Mouse (Mus musculus) limb, embryonic 11.5 days (tissue): Measurements from ENCODE around the gene Ffar2. TPM values are rescaled to one million over a fixed set of nuclear protein-coding genes. Genes with fewer than 3 reads are reported as not detected.
A peak's percentile ranks its signal among the peaks of the same experiment; 100 is the strongest.

Experiments used
- ATAC-seq: fragments of 200-750 bp; cut with Nextera tagmentation; 2 replicates; pipeline ENCODE4 v1.8.0; 2017; ENCODE audit warnings: low read depth; ENCODE audit not compliant: insufficient number of reproducible peaks, low FRiP score, low TSS enrichment
- DNase-seq: peaks from one replicate; pipeline ENCODE4 v3.0.0-alpha.2; 2015; ENCODE audit warnings: low spot score
- H3K27ac ChIP-seq: fragments of 300-500 bp; sonication (generic); replicated peaks from 2 replicates; pipeline ENCODE4 v1.5.1; 2014; ENCODE audit warnings: low read depth, mild to moderate bottlenecking, low read length
- H3K27me3 ChIP-seq: fragments of 300-500 bp; sonication (generic); 2 replicates; pipeline ENCODE4 v1.6.1; 2014; ENCODE audit warnings: mild to moderate bottlenecking, low read length, mixed read lengths; ENCODE audit not compliant: control insufficient read depth, insufficient read depth
- H3K36me3 ChIP-seq: fragments of 300-500 bp; sonication (generic); 2 replicates; pipeline ENCODE4 v1.6.1; 2014; ENCODE audit warnings: mild to moderate bottlenecking, low read length, moderate library complexity, mixed read lengths; ENCODE audit not compliant: control insufficient read depth, insufficient read depth
- H3K4me1 ChIP-seq: fragments of 300-500 bp; sonication (generic); 2 replicates; pipeline ENCODE4 v1.6.1; 2014; ENCODE audit warnings: low read length, mixed read lengths; ENCODE audit not compliant: control insufficient read depth, insufficient read depth
- H3K4me2 ChIP-seq: fragments of 300-500 bp; sonication (generic); 2 replicates; pipeline ENCODE4 v1.6.1; 2014; ENCODE audit warnings: low read depth, mild to moderate bottlenecking, moderate library complexity; ENCODE audit not compliant: severe bottlenecking
- H3K4me3 ChIP-seq: fragments of 300-500 bp; sonication (generic); 2 replicates; pipeline ENCODE4 v1.5.1; 2014; ENCODE audit warnings: low read depth, low read length
- H3K9ac ChIP-seq: fragments of 300-500 bp; sonication (generic); 2 replicates; pipeline ENCODE4 v1.6.1; 2014; ENCODE audit warnings: mild to moderate bottlenecking, low read length
- H3K9me3 ChIP-seq: fragments of 300-500 bp; sonication (generic); 2 replicates; pipeline ENCODE4 v1.6.1; 2016; ENCODE audit warnings: low read length; ENCODE audit not compliant: control insufficient read depth
- WGBS: fragments of 180-500 bp; shearing (Covaris S2); extraction: QIAGEN DNeasy Blood & Tissue Kit; methylation state at CpG from one replicate; pipeline ENCODE4 v1.1.7; 2014; 5-methylcytosine and 5-hydroxymethylcytosine counted together
- polyA plus RNA-seq: library from polyadenylated mRNA; unstranded; fragments of >200 nt; fragmentation: Nextera tagmentation; extraction: Ambion mirVana; gene quantifications from 2 replicates; pipeline ENCODE4 v1.2.1, GENCODE M21; 2014

Gene Ffar2
- 0.10 TPM in 1 of 2 replicates, not detected in the other for polyA plus RNA-seq

DNA sequence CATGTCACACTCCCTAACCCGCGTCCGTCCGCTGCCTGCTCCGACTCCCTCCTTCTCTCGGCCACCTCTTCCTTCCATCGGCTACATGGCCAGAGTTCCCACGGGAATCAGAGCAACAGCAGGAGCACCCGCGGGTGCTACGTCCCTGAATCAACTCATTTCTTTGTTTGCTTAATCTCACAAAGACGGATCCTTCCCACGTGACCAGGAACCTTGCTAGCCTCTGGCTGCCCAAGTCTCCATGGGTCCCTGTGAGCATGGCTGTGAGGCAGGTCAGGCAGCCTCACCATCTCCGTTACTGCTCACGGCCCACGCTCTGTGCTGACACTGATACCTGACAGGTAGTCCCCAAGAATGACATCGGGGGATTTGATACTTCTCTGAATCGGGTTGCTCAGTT lies at the start of gene Ffar2:
Gene Ffar2, minus strand, starts transcription at position 101 of the 400 bp plus-strand sequence.
- Histone ChIP-seq H3K4me2 (no peak within 1 kb of the TSS), H3K9ac (no peak within 1 kb of the TSS), H3K27ac (no peak within 1 kb of the TSS)

DNA sequence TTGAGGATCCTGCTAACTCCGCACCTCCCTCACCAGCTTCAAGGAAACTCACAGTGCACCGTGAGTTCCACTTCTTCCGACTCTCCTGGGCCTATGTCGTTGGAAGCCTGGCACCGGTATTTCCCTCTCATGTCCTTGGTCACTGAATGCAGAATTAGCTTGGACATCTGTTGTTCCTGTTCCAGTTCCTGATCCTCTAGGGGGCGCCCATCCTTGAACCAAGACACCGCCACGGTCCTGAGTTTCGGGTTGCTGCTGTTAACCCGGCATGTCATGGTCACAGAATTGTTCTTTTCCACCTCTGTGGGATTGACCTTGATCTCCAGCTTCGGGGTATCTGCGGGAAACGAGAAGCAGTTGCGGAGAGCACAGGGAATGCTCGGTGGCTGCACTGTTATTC lies 49.5 kb upstream of the Ffar2 start:
- H3K9ac ChIP-seq = no peak overlapping the region
- DNase-seq (peak; percentile 81), ATAC-seq (no peak)
- H3K4me3 ChIP-seq = no peak overlapping the region
- no peaks in the 10 kb centered on the region for H3K27me3 ChIP-seq
- H3K4me2 ChIP-seq = peak overlapping the region; percentile 11; the same call in 1 of the 2 replicates
- H3K4me1 ChIP-seq = no peaks in the 10 kb centered on the region
- H3K9me3 ChIP-seq = no peaks in the 10 kb centered on the region
- 24% methylated on average over 15 of the region's 15 CpGs for WGBS
- H3K36me3 ChIP-seq = no peaks in the 10 kb centered on the region
- H3K27ac ChIP-seq = no peak overlapping the region

More for the DNA sequence above, at the start of gene Ffar2:
- DNase-seq (no peak), ATAC-seq (no peak)
- H3K4me1 ChIP-seq = no peaks in the 10 kb centered on the region
- no peak within 1 kb of the TSS for H3K4me3 ChIP-seq
- no peaks in the 10 kb centered on the region for H3K27me3 ChIP-seq
- H3K9me3 ChIP-seq = no peaks in the 10 kb centered on the region
- 93% methylated on average over 18 of the region's 18 CpGs for WGBS
- no peaks in the 10 kb centered on the region for H3K36me3 ChIP-seq

- no peak for DNase-seq
- Histone ChIP-seq H3K4me3 (no peak overlapping the region), H3K9ac (no peak overlapping the region), H3K4me2 (no peak overlapping the region), H3K4me1 (no peaks in the 10 kb centered on the region), H3K27me3 (no peaks in the 10 kb centered on the region), H3K27ac (no peak overlapping the region), H3K9me3 (no peaks in the 10 kb centered on the region), H3K36me3 (no peaks in the 10 kb centered on the region)
- WGBS = 78% methylated on average over 8 of the region's 8 CpGs
- ATAC-seq = no peak
Measured at GRCm38 (mm10) chr7:30863386-30863785, 39.8 kb upstream of the Ffar2 start.

DNA sequence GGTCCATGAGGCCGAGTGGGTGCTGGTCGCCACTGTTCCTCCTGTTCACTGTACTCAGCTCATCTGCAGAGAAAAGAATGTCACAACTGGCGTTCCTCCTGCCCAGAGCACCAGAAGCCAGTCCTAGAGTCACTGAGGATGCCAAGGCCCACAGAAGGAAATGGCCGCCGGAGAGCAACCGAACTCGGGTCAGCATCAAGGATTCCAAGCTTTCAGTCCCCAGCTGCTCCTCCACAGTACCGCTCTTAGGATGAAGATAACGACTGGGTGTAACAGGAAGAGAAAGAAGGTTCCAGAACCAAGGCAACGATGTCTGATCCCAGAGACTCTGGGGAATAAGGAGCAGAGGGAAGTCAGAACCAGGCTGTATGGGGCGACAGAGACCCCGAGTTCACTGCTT lies 37.9 kb upstream of the Ffar2 start, which contains the start of gene Ffar1:
Gene Ffar1, minus strand, starts transcription at position 101 of the 400 bp plus-strand sequence.
- H3K4me1 ChIP-seq = no peaks in the 10 kb centered on the region
- H3K4me2 ChIP-seq = no peak within 1 kb of the TSS
- ATAC-seq (no peak), DNase-seq (no peak)
- WGBS = 86% methylated on average over 12 of the region's 12 CpGs
- no peak within 1 kb of the TSS for H3K27ac ChIP-seq
- no peaks in the 10 kb centered on the region for H3K9me3 ChIP-seq
- H3K36me3 ChIP-seq = no peaks in the 10 kb centered on the region
- no peaks in the 10 kb centered on the region for H3K27me3 ChIP-seq
- no peak within 1 kb of the TSS for H3K4me3 ChIP-seq
- H3K9ac ChIP-seq = no peak within 1 kb of the TSS

GRCm38 (mm10) chr7:30859635-30860402 lies 36.2 kb upstream of the Ffar2 start:
- ATAC-seq (0 out of 2 replicates have a peak, but pooled peaks have one; percentile 39), DNase-seq (peak; percentile 80)
- Histone ChIP-seq H3K4me1 (no peaks in the 10 kb centered on the region), H3K36me3 (no peaks in the 10 kb centered on the region), H3K9me3 (no peaks in the 10 kb centered on the region), H3K4me3 (no peak overlapping the region), H3K27me3 (no peaks in the 10 kb centered on the region), H3K27ac (no peak overlapping the region), H3K9ac (0 out of 2 replicates have a peak overlapping the region, but pooled peaks have one; percentile 13), H3K4me2 (peak overlapping the region; percentile 38)
- WGBS = 15% methylated on average over 14 of the region's 16 CpGs

- DNase-seq = peak; percentile 86
- H3K4me1 ChIP-seq = no peaks in the 10 kb centered on the region
- H3K36me3 ChIP-seq = no peaks in the 10 kb centered on the region
- no peak overlapping the region for H3K4me3 ChIP-seq
- no peak overlapping the region for H3K9ac ChIP-seq
- H3K4me2 ChIP-seq = no peak overlapping the region
- no peaks in the 10 kb centered on the region for H3K9me3 ChIP-seq
- no peak overlapping the region for H3K27ac ChIP-seq
- ATAC-seq = no peak
- no peaks in the 10 kb centered on the region for H3K27me3 ChIP-seq
Measured at GRCm38 (mm10) chr7:30859290-30859634, 35.7 kb upstream of the Ffar2 start.

DNA sequence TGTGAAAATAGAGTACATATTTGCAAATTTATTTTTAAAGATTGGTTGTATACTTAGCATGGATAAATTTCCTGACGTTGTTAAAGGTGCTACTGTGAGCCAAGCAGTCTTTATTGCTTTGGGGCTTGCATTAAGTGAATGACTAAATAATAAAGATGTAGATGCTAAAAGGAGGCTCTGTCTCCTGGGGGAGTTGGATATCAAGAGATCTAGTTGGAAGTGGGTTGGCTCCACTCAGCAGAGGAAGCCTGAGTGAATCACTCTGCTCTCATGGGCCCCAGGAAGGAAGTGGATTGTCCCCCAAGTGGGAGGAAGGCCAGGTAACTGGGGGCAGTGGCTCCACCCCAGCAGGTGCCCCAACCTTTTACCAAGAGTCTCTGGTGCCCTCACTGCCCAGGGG lies 34.2 kb upstream of the Ffar2 start:
- Histone ChIP-seq H3K36me3 (no peaks in the 10 kb centered on the region), H3K27ac (no peak overlapping the region), H3K4me2 (no peak overlapping the region), H3K4me3 (no peak overlapping the region), H3K9me3 (no peaks in the 10 kb centered on the region), H3K4me1 (no peaks in the 10 kb centered on the region), H3K9ac (no peak overlapping the region), H3K27me3 (no peaks in the 10 kb centered on the region)
- WGBS = 79% methylated on average over 1 of the region's 1 CpGs
- DNase-seq (no peak), ATAC-seq (no peak)

DNA sequence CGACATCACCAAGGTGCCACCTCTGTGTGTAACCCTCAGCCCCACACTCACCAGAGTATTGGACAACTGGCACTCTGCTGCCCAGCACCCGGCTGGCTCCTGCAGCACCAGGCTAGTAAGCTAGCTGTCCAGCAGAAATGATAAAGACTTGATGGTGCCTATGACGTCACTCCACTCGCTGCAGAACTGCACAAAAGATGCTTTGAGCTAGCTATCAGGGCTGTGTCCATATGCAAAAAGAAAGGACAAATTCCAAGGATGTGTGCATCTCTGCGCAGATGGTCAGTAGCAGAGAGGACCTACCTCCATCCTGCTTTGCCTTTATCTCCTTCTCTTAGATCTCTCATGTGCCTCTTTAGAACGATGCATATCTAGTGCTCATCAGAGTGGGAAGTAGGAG lies 32.5 kb upstream of the Ffar2 start, which contains the start of gene Ffar3:
Gene Ffar3, minus strand, starts transcription at position 101 of the 400 bp plus-strand sequence.
- H3K27ac ChIP-seq = no peak within 1 kb of the TSS
- H3K9me3 ChIP-seq = no peaks in the 10 kb centered on the region
- ATAC-seq (no peak), DNase-seq (no peak)
- H3K4me2 ChIP-seq = no peak within 1 kb of the TSS
- no peak within 1 kb of the TSS for H3K4me3 ChIP-seq
- no peaks in the 10 kb centered on the region for H3K36me3 ChIP-seq
- 90% methylated on average over 6 of the region's 6 CpGs for WGBS
- H3K4me1 ChIP-seq = no peaks in the 10 kb centered on the region
- no peak within 1 kb of the TSS for H3K9ac ChIP-seq
- no peaks in the 10 kb centered on the region for H3K27me3 ChIP-seq
